Mouse (Mus musculus) kidney, postnatal 10 days (tissue): ENCODE measurements around the gene Rnf34.

Experiments
- DNase-seq: peaks from one replicate; pipeline ENCODE4 v3.0.0; 2021; ENCODE audit warnings: mixed read lengths

Rnf34 gene

DNA sequence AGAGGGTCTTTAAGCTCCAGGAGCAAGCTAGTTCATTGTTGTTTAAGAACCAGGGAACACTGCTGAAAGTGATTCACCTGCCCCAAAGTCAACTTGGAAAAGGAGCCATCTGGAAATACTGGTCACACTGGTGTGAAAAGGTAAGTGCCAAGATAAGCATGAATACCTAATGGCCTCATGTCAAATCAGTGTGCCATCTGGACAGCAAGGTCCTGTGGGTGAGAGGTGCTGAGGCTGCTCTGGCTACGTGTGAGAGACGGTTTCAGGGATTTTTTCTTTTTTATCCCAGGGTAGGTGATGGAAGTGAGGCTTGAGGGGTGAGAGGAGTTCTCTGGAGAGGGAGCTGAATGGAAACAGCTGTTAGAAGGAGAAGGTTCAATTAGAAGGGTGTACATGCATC, 23.7 kb downstream of the Rnf34 start:
- no peak for DNase-seq

DNA sequence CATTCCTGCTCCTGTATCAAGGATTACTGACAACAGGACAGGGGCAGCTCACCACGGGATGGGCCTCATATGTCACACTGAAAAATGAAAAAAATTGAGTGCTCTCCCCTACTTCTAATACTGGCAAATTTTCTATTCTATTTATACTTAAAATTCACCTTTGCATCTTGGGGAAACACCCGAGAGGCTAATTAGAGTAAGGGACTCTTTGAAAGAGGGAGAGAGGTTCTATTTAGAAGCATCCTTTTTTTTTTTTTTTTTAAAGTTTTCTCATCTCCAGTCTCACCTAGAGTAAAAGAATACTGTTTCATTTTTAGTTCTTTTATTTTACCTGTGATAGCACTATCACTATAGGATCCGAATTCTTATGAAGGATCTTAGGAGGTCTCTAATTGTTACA, 24.5 kb downstream of the Rnf34 start:
- no peak for DNase-seq

DNA sequence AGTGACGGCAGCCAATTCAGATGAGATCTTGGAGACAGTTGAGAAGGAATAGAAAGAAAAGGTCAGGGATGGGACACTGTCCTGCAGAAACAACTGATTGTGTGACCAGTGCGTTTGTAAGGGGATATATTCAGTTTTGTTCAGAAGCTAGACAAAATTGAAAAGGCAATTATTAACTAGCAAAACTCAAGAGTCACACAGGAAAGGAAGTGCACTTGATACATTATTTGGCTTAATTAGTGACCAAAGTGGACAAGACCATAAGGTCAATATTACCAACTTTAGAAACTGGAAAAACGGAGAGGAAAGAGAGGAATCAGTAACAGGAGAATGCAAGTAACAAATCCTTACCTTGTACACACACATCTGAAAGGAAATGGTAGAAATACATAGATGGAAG, 26.8 kb downstream of the Rnf34 start:
- no peak for DNase-seq

DNA sequence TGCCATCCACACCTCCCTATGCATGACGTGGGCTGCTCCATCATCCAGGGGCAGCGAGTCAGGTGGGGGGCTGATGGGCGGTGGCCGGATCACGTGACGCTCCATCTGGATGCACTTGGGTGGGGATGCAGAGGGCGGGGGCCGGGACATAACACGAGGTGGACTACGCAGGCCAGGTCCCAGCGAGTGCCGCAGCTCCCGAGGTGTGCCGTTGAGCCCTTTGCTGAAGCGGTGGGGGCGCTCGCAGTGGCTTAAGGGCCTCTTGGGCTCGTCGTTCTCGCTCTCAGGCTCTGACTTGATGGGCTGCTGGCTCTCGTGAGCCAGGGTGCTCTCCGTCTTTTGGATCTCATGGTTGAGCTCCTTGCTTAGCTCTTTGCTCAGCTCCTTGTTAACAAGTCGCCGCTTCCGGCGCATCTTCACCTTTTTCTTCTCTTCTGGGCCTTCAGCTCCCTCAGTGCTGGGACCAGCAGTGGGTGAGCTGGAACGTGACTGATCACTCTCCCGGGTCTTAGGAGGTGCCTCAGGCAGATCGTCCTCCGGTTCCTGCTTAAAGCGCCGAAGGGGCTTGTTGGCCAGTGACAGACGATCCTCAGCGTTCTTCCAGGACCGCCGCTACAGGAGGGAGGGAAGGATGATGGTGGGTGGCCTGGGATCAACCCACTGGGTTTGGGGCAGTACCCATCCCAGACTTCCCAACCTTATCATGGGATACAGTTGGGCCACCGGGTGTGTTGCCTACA, 30.6 kb downstream of the Rnf34 start:
- DNase-seq, result no peak

DNA sequence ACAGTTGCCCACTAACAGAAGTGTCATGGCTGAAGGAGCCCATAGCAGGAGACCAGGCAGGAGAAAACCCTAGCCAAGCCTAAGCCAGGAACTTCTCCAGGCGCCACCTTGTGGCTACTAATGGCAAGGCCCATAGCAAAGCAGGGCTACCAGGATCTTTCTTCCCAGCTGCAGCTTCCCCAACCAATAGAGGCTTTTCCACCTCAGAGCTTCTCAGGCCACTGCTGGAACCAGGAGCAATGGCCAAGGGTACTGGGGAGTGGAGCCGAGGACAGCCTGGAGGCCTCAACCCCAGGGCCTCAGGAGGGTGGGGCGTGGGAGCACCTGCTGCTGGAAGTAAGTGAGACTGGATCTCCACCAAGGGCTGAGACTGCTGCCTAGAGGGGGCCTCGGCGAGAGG, 31.5 kb downstream of the Rnf34 start:
- DNase-seq, result peak; percentile 84

DNA sequence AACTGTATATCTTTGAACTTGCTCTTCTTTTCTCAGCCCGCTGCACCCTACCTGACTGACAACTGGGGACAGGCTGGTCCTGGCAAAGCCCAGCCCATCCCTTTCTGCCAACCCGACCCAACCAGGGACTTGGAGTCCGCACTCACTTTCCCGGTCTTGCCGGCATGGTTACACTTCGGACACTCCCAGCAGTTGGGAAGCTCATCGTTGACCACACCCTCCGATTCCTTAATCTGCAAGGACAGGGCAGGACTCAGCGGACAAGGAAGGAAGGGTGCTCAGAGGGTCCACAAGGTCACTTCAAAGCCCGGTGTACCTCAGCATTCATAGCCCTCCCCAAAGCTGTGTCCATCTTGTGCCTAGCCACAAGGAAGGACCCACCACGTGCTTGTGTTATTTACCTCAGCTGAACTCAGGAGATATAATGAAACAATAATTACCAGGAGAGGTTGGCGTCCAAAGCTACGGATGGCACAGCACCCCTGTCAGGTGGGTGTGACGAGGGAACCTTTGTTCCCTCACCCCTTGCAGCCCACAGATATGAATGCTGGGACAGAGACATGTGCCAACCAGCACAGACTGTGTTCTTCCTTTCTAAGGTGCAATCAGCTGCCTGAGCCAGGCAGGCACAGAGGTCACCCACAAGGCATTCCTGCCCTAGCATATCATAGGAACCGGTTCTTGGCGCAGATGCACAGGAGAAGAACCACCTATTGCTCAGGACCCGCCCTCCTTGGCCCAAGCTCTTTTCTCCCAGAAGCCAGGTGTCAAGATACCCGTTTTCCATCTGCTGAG, 32.6 kb downstream of the Rnf34 start:
- DNase-seq, result no peak

DNA sequence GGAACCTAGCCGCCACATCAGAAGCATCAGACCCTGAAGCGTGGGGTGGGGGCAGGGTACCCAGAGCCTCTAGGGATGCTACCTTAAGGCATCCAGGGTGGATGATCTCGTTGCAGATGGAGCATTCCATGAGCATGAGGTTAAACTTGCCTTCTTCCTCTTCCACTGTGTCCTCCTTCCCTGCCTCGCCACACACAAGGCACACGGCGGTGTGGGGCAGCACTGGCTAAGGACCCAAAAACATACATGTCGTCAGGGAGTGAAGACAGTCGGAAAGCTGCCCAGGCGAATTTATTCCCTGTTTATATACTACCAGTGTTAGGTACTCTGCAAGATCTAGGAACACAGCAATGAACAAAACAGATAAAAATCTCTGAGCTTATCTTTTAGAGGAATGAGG, 33.4 kb downstream of the Rnf34 start:
- DNase-seq, result no peak

DNA sequence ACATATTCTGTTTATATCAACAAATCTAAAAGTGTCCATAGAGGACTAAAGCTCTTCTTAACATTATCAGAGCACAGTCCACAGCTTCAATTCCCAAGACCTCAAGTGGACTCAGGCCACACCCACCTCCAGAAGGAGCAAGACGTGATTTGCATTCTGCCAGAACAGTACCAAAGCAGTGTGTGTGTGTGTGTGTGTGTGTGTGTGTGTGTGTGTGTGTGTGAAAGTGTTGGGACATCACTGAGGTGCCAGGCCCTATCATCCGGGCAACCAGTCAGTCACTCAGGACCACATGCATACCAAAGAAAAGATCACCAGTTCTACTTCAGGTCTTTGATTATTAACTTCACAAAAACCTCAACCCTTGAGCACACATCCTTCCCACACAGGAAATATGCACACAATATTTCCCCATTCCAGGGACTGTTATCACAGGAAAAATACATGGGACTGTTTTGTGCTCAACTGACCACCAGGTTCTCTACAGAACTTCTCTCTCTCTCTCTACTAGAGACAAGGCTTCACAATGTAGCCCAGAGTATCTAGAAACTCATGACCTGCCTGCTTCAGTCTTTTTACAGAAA, 33.9 kb downstream of the Rnf34 start:
- no peak for DNase-seq

DNA sequence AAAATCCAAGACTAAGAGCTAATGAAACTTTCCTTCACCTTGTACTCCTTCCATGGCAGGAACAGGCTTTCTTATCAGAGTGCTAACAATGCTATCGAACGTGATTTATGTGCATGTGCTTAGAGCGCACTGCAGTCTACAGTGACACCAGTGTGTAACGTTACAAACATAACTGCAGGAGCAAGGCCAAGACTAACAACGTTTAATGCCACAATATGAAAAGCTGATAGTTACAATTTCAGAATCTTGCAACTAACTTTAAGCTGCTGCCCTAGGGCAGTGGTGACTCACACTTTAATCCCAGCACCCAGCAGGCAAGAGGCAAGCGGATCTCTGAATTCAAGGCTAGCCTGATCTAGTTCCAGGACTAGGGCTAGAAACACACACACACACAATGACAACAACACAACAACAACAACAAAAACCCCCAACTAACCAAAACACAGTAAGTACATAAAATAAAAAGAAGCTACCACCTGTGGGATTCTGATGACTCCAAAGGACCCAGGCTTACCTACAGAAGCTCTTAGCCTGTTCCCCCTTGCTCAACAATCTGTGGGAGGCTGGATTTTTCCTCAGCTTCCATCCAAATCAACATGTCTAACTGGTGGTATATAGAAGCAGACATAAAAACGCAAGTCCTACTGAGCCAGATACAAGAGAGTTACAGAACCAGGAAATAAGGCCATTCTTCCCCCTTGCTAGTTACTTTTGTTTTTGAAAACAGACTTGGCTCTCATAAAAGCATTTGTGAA, 34.9 kb downstream of the Rnf34 start:
- no peak for DNase-seq

DNA sequence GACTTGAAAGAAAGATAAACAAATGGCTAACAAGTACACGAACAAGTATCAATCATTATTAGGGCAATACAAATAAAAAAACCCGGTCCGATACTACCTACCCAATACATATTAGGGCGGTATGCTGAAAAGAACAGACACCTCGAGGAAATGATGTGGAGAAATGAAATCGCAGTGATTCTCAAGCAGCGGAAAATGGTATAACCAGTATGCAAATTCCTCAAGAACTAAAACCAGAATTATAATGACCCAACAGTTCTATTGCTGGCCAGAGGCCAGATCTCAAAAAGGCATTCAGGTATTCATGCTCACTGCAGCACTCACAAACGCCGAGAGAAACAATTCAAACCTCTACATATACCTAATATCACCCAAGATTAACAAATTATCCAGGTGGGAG, 37.2 kb downstream of the Rnf34 start:
- DNase-seq, result no peak

DNA sequence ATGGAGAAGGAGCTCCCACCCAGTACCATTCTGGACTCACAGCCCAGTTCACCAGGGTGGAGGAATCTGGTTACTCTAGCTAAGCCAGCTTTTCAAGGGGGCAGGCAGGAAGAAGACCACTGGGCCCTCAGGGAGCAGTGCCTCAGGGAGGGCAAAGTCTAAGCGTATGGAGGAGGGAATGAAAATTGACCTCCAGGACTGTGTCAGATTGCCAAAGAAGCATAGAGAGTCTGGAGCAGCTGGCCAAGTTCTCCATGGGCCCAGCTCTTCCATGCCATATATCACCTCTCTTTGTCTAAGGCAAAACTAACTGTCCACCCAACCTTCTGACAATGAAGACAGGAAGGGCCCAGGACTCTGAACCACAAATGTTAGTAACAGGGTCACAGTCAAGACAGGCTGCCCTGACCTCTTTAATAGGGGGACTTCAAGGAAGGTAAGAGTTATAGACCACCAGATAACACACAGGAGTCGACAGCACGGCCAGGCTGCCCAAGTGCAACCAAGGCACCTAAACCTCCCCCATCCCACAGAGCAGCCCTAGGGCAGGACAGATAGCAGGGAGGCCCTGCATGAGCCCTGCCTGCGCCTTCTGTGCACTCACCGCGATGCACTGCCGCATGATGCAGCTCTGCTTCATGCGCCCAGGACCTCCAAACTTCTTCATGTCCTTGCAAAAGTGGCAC, 38.2 kb downstream of the Rnf34 start:
- no peak for DNase-seq

DNA sequence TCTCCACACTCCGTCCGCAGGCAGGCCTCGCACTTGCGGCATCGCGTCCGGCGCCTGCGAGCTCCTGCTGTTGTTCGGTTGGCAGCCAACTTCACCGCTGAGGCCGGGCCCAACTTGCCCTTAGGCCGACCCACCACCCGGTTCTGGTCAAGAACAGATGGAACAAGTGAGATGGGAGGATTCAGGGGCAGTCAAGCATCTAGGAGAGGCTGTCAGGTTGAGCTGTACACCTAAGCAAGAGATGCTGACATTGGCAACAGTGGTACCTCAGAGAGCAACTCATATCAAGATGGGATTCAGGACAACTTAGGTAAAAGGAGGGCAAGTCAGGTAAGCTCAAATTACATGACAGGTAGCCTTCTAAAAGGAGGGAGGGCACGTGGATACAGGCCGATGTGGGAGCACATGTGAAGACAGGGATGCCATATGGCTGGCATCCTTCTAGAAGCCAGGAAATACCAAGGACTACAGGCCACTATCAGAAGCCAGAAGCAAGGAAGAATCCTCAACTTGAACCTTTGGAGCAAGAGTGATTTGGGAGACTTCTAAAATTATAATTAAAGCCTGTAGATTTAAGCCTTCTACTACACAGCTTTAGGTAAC, 38.9 kb downstream of the Rnf34 start:
- DNase-seq, result no peak

DNA sequence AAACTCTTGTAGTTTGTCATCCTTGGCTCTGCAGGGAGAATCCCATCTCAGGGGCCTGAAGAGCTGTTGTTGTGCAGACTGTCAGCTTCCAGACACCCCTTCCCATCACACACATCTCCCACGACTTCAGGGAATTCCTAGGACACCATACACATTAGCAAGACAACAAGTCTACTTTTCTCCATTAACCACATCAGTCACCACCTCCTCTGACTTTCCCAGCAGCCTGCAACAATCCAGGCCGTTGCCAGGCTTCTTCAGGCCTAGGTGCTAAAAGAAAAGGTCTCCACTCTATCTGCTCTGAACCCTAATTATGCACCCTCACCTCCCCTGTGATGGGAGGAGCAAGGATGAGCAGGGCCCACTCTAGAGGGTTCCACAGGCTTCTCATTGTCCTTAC, 40.5 kb downstream of the Rnf34 start:
- no peak for DNase-seq

DNA sequence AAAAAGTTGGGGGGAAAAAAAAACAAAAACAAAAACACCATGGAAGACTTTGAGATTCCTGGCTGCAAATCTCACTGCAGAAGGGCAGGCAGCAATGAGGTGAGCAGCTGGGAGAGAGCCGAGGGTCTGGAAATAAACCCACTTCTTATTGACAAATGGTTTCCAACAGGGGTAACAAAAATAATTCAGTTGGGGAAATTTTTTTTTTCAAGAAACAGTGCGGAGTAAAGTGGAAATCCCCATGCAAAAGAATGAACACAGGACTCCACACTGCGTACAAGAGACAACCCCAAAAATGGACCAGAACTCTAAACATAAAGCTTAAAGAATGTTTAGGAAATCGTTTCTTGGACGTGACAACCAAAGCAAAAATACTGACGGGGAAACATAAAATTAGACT, 43.4 kb downstream of the Rnf34 start:
- no peak for DNase-seq

DNA sequence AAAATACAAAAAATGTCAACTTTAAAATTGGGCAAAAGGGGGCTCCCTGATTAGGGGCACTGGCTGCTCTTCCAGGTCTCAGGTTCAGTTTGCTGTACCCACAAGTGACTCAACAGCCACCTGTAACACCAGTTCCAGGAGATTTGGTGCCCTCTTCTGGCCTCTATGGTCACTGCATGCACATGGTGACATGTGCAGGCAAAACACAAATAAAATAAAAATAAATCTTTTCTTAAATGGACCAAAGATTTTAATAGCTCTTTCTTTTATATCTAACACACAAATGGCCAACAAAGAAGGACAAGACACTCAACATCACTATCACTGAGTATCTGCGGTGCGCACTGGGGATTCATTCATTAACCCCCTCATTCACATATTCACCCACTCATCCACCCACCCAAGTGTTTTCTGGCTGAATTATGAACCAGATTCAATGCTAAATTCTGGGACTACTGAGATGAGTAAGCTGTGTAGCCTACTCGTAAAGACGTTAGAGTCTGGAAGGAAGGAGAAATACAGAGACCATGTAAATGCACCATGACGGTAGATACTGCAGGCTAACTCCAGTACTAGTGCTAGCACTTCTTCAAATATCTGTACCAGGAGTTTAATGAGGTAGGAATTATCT, 44.3 kb downstream of the Rnf34 start:
- DNase-seq, result peak; percentile 79

DNA sequence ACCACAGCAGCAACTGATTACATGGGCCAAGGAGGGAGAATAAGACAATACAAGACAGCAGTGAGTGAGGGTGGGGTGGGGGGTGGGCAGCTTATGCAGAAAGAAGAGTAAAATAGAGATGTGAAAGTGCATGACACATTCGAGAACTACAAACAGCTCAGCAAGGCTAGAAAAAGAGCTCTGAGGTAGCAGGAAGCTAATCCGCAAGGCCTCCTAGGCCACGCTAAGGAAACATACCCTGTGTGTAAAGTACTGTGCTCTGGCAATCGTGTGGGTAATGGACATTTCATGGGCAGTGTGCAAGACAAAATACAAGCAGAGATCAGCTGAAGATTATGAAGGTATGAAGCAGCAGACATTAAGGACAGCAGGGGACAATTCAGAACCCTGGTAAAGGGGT, 45.0 kb downstream of the Rnf34 start:
- no peak for DNase-seq

DNA sequence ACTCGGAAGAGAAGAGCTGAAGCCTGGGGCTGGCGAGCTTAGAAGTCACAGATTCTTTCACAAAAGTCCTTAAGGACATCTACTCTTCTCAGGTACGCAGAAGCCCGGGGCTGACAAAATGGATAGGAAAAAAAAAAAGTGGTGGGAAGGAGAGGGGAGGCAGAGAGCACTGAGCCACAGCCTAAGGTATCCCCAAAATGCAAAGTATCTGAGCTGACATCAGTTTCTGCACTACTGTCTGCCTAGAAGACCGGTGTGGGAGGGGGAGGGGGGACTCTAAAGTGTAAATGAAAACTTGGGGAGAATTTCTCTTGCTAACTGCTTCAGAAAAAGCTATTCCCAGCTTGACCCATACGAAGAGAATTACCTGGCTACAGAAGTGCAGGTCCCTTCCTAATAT, 48.3 kb downstream of the Rnf34 start:
- DNase-seq, result no peak

DNA sequence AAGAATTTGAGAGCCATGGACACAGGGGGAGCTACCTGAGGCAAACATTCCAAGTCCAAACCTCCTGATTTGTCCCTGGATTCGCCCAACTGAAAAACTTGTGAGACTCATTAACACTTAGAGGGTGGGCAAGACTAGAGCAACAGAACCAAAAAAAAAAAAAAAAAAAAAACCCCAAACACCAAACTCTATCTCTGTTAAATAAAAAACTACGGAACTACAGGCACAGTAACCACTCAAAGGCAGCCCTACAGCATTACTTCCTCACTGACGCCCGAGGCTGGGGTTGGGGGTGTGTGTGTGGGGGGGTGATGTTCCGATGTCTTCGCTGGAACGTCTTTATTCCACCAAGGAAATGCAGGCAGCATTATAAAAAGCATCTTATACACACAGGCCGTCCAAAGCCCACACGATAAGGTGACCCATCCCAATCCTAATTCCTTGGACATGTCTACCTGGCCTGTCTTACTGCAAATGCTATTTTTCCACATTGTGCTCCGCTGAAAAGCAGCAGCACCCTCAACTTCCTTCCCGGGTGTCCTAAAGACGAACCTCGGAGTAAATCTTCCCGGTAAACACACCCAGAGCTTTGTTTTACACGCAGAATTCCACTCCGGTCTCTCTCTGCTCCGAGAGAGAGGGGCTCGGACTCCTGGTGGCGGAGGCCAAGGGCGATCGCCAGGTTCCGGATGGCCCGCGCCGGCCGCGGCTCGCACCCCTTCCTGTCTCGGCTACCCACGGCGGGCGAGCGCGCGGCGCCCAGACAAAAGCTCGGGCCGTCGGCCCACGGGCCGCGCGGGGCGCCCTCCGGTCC, 49.3 kb downstream of the Rnf34 start:
- peak; percentile 65 for DNase-seq

DNA sequence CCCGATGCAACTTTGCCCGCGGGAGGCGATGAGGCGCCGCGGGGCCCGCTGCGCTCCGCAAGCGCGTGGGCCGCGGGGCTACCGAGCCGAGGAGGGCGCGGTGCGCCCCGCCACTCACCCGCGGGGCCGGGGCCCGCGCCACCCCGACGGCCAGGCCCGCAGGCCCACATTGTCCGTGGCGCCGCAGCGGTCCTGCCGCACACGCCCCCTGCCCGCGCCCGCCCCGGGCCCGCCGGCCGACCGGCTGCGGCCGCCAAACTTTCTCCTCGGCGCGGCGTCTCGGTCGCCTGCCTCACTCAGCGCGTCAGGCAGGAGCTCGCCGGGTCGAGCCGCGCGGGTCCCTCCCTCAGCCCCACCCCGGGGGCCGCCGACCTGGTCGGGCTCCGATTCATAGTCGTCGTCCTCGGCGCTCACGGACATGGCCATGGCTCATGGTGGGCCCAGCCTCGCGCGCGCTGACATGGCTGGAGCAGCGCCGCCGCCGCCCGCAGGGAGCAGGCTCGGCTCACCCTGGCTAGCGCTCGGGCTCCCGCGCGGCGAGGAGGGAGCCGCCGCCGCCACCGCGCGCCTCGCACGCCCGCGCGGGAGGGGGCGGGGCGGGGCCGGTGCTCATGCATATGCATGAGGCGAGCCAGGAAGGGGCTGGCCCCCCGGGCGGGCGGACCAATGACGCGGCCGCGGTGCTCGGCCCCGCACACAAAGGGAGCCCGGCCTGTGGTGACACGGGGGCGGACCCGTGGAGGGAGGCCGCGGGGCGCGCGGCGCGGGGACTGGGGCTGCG, 50.1 kb downstream of the Rnf34 start:
- peak; percentile 96 for DNase-seq

DNA sequence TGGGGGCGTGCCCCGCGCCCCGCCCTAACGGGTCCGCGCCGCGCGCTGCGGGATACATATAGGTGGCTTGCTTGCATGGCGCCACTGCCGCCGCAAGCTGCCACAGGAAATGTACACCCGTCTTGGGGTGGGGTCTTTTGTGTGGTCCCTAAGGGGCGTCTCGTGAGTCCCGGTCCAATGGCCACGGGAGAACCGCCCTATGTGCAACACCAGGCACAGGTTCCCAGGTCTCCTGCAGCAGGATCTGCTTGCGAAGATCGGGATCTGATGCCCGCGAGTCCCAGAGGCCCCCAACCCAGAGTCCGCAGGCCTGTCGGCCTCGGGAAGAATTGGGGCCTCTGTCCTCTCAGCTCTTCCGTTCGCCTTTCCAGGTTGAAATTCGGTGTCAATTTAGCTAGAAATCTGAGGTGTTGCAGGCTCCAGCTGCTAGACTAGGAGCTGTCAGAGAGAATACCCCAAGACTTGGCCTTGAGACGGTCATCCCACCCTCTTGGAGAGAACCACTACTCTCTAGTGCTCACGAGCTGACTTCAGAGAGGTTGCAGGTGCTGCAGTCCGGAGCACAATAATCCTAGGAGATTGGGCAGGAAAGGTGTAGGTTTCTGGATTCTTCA, 50.8 kb downstream of the Rnf34 start:
- DNase-seq, result no peak
